Mouse (Mus musculus): ENCODE measurements at regions not wholly inside any gene's neighbourhood (a gene's known extent, or its start where the extent isn't known, plus 50 kb on each side); places are given as distances from the start of the nearest gene placed in this dataset.
A peak's percentile ranks its signal among the peaks of the same experiment; 100 is the strongest.

GRCm38 (mm10) chr2:173368899-173369298 is 92.6 kb upstream of the Pmepa1 start:
- DNase-seq (ENCODE audit: low spot score): no peak

- no peak for DNase-seq (ENCODE audit: low spot score)
Measured at GRCm38 (mm10) chr2:173376926-173377325, 100.6 kb upstream of the Pmepa1 start.

- no peak for DNase-seq (ENCODE audit: low spot score)
Measured at GRCm38 (mm10) chr2:173377497-173378257, 101.3 kb upstream of the Pmepa1 start.

- DNase-seq (ENCODE audit: low spot score): no peak
Measured at GRCm38 (mm10) chr2:173379736-173380135, 103.4 kb upstream of the Pmepa1 start.

- no peak for DNase-seq (ENCODE audit: low spot score)
Measured at GRCm38 (mm10) chr2:173380341-173380761, 104.0 kb upstream of the Pmepa1 start.

- no peak for DNase-seq (ENCODE audit: low spot score)
Measured at GRCm38 (mm10) chr2:173382176-173382813, 106.0 kb upstream of the Pmepa1 start.

GRCm38 (mm10) chr2:173384935-173385586 is 108.7 kb upstream of the Pmepa1 start:
- no peak for DNase-seq (ENCODE audit: low spot score)

GRCm38 (mm10) chr2:173385722-173386141 is 109.4 kb upstream of the Pmepa1 start:
- DNase-seq (ENCODE audit: low spot score): no peak

- no peak for DNase-seq (ENCODE audit: low spot score)
Measured at GRCm38 (mm10) chr2:173388140-173388539, 111.8 kb upstream of the Pmepa1 start.

- DNase-seq (ENCODE audit: low spot score): no peak
Measured at GRCm38 (mm10) chr2:173392557-173393323, 116.4 kb upstream of the Pmepa1 start.

- DNase-seq (ENCODE audit: low spot score): no peak
Measured at GRCm38 (mm10) chr2:173393324-173393592, 116.9 kb upstream of the Pmepa1 start.

- no peak for DNase-seq (ENCODE audit: low spot score)
Measured at GRCm38 (mm10) chr2:173395526-173395925, 119.2 kb upstream of the Pmepa1 start.

- DNase-seq (ENCODE audit: low spot score): no peak
Measured at GRCm38 (mm10) chr2:173397846-173398331, 121.6 kb upstream of the Pmepa1 start.

- DNase-seq (ENCODE audit: low spot score): no peak
Measured at GRCm38 (mm10) chr2:173405629-173406028, 116.8 kb upstream of the 1700021F07Rik start.

GRCm38 (mm10) chr2:173406344-173407094 is 115.9 kb upstream of the 1700021F07Rik start:
- peak; percentile 20 for DNase-seq (ENCODE audit: low spot score)

GRCm38 (mm10) chr2:173407133-173407532 is 115.3 kb upstream of the 1700021F07Rik start:
- no peak for DNase-seq (ENCODE audit: low spot score)

- DNase-seq (ENCODE audit: low spot score): no peak
Measured at GRCm38 (mm10) chr2:173408681-173409081, 113.7 kb upstream of the 1700021F07Rik start.

- no peak for DNase-seq (ENCODE audit: low spot score)
Measured at GRCm38 (mm10) chr2:173409433-173409832, 113.0 kb upstream of the 1700021F07Rik start.

GRCm38 (mm10) chr2:173413906-173414656 is 108.3 kb upstream of the 1700021F07Rik start:
- DNase-seq (ENCODE audit: low spot score): peak; percentile 25

GRCm38 (mm10) chr2:173415429-173415828 is 107.0 kb upstream of the 1700021F07Rik start:
- DNase-seq (ENCODE audit: low spot score): no peak

- DNase-seq (ENCODE audit: low spot score): no peak
Measured at GRCm38 (mm10) chr2:173416921-173417320, 105.5 kb upstream of the 1700021F07Rik start.

Measured in layer of hippocampus, adult 11-12 months (tissue).